Mouse (Mus musculus) embryonic facial prominence, embryonic 11.5 days (tissue): ENCODE data around the gene Gm42906. TPM values are rescaled to one million over a fixed set of nuclear protein-coding genes. Genes with fewer than 3 reads are reported as not detected.
A peak's percentile ranks its signal among the peaks of the same experiment; 100 is the strongest.

ENCODE experiments used
- ATAC-seq: fragments of 200-750 bp; cut with Nextera tagmentation; replicated peaks from 2 replicates; pipeline ENCODE4 v1.8.0; 2017; ENCODE audit warnings: low read depth; ENCODE audit not compliant: insufficient number of reproducible peaks, low FRiP score, low TSS enrichment
- DNase-seq: peaks from one replicate; pipeline ENCODE4 v3.0.0-alpha.2; 2015; ENCODE audit warnings: low spot score
- H3K27ac ChIP-seq: fragments of 300-500 bp; sonication (generic); replicated peaks from 2 replicates; pipeline ENCODE4 v1.5.1; 2014; ENCODE audit warnings: mild to moderate bottlenecking, low read depth, low read length, control low read depth
- H3K27me3 ChIP-seq: fragments of 300-500 bp; sonication (generic); 2 replicates; pipeline ENCODE4 v1.6.1; 2014; ENCODE audit warnings: mild to moderate bottlenecking, low read length, moderate library complexity, mixed read lengths; ENCODE audit not compliant: control insufficient read depth, insufficient read depth
- H3K36me3 ChIP-seq: fragments of 300-500 bp; sonication (generic); replicated peaks from 2 replicates; pipeline ENCODE4 v1.6.1; 2014; ENCODE audit warnings: low read depth, mild to moderate bottlenecking, low read length, moderate library complexity, mixed read lengths; ENCODE audit not compliant: control insufficient read depth, insufficient read depth
- H3K4me1 ChIP-seq: fragments of 300-500 bp; sonication (generic); 2 replicates; pipeline ENCODE4 v1.6.1; 2014; ENCODE audit warnings: low read length, mixed read lengths; ENCODE audit not compliant: control insufficient read depth, insufficient read depth
- H3K4me2 ChIP-seq: fragments of 300-500 bp; sonication (generic); 2 replicates; pipeline ENCODE4 v1.6.1; 2014; ENCODE audit warnings: low read depth, mild to moderate bottlenecking, control low read depth, low read length, moderate library complexity
- H3K4me3 ChIP-seq: fragments of 300-500 bp; sonication (generic); 2 replicates; pipeline ENCODE4 v1.5.1; 2014; ENCODE audit warnings: low read depth, low read length, control low read depth
- H3K9ac ChIP-seq: fragments of 300-500 bp; sonication (generic); replicated peaks from 2 replicates; pipeline ENCODE4 v1.6.1; 2014; ENCODE audit warnings: mild to moderate bottlenecking, control low read depth, low read length
- H3K9me3 ChIP-seq: fragments of 300-500 bp; sonication (generic); replicated peaks from 2 replicates; pipeline ENCODE4 v1.6.1; 2016; ENCODE audit warnings: mild to moderate bottlenecking, low read length, inconsistent platforms, mixed read lengths; ENCODE audit not compliant: control insufficient read depth
- WGBS: fragments of 180-500 bp; shearing (Covaris S2); extraction: QIAGEN DNeasy Blood & Tissue Kit; methylation state at CpG from one replicate; pipeline ENCODE4 v1.1.7; 2014; 5-methylcytosine and 5-hydroxymethylcytosine counted together
- polyA plus RNA-seq: library from polyadenylated mRNA; unstranded; fragments of >200 nt; fragmentation: Nextera tagmentation; extraction: Ambion mirVana; gene quantifications from 2 replicates; pipeline ENCODE4 v1.2.1, GENCODE M21; 2014

The Gm42906 gene
- polyA plus RNA-seq, 1 experiment from 2014 or later, result not detected

- H3K27me3 ChIP-seq, result no peaks in the 10 kb centered on the region
- no peak overlapping the region for H3K4me2 ChIP-seq
- H3K9ac ChIP-seq, result no peak overlapping the region
- no peaks in the 10 kb centered on the region for H3K9me3 ChIP-seq
- no peak overlapping the region for H3K4me3 ChIP-seq
- H3K4me1 ChIP-seq, result no peaks in the 10 kb centered on the region
- no peak overlapping the region for H3K27ac ChIP-seq
- DNase-seq (no peak), ATAC-seq (no peak)
- H3K36me3 ChIP-seq, result no peaks in the 10 kb centered on the region
- 78% methylated on average over 12 of the region's 12 CpGs for WGBS
Observed at GRCm38 (mm10) chr5:151047488-151047887, 380.5 kb downstream of the Gm42906 start.

- no peak overlapping the region for H3K4me2 ChIP-seq
- H3K9ac ChIP-seq, result no peak overlapping the region
- 52% methylated on average over 7 of the region's 7 CpGs for WGBS
- no peaks in the 10 kb centered on the region for H3K36me3 ChIP-seq
- H3K27me3 ChIP-seq, result no peaks in the 10 kb centered on the region
- no peak overlapping the region for H3K4me3 ChIP-seq
- no peak for ATAC-seq
- no peak overlapping the region for H3K27ac ChIP-seq
- no peaks in the 10 kb centered on the region for H3K9me3 ChIP-seq
- H3K4me1 ChIP-seq, result no peaks in the 10 kb centered on the region
- DNase-seq, result peak; percentile 63
Observed at GRCm38 (mm10) chr5:151046917-151047316, 381.0 kb downstream of the Gm42906 start.

DNA sequence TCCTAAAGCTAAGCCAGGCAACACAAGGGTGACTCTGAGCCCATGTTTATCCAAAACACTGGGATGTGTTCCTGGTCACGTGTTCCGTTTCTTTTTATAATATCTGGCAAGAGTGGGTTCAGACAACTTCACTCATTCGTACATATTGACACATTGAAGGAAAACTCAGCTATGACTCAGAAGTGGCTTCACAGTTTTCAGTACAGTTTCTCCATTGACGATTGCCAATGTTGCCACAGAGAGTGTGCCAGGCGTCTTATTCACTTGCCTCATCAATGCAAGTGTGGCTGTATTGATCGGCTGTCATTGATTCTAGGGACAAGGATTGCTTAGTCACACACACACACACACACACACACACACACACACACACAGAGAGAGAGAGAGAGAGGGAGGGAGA lies 381.8 kb downstream of the Gm42906 start:
- Histone ChIP-seq H3K4me3 (no peak overlapping the region), H3K27me3 (no peaks in the 10 kb centered on the region), H3K4me2 (no peak overlapping the region), H3K36me3 (no peaks in the 10 kb centered on the region), H3K9ac (no peak overlapping the region), H3K27ac (no peak overlapping the region), H3K4me1 (no peaks in the 10 kb centered on the region), H3K9me3 (no peaks in the 10 kb centered on the region)
- DNase-seq, result no peak
- WGBS, result 92% methylated on average over 6 of the region's 6 CpGs
- no peak for ATAC-seq

DNA sequence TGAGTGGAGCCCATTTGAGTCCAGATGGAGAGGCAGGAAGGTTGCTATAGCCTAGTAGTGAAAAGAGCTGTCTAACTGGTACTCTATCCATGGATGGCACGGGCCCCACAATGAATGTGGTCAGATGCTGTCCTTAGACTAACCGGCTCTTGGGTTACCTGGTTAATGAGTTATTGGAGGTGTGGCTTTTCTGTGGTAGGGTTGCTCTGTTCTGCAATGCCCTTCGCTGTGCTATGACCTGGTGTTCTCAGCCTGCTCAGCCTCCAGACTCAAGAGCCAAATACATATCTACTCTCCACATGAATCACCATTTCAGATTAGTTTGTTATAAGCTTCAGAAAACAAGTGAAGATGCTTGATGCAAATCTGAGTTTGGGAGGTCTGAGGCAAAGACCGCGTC lies 385.1 kb downstream of the Gm42906 start:
- Histone ChIP-seq H3K27me3 (no peaks in the 10 kb centered on the region), H3K9me3 (no peaks in the 10 kb centered on the region), H3K27ac (no peak overlapping the region), H3K36me3 (no peaks in the 10 kb centered on the region), H3K4me2 (no peak overlapping the region), H3K9ac (no peak overlapping the region), H3K4me1 (no peaks in the 10 kb centered on the region), H3K4me3 (no peak overlapping the region)
- 94% methylated on average over 5 of the region's 5 CpGs for WGBS
- no peak for ATAC-seq
- no peak for DNase-seq

DNA sequence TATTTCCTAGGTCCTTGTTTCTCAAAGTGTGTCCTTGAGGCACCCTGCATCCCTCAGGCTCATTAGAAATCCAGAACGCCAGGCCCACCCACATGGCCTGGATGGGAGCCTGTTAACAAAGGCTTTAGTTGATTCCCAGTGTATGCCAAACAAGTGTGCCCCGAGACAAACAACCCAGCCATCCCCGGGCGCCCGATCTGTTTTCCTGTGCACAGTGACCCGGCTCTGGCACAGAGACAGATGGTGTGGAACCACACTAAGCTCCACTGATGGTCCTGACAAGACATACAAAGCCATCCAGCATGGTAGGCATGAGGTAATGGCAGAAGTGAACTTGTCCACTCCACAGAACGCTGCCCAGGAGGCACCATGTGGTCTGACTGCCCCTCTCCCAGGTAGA lies 390.1 kb downstream of the Gm42906 start:
- H3K36me3 ChIP-seq, result no peaks in the 10 kb centered on the region
- DNase-seq, result no peak
- WGBS, result 81% methylated on average over 7 of the region's 7 CpGs

DNA sequence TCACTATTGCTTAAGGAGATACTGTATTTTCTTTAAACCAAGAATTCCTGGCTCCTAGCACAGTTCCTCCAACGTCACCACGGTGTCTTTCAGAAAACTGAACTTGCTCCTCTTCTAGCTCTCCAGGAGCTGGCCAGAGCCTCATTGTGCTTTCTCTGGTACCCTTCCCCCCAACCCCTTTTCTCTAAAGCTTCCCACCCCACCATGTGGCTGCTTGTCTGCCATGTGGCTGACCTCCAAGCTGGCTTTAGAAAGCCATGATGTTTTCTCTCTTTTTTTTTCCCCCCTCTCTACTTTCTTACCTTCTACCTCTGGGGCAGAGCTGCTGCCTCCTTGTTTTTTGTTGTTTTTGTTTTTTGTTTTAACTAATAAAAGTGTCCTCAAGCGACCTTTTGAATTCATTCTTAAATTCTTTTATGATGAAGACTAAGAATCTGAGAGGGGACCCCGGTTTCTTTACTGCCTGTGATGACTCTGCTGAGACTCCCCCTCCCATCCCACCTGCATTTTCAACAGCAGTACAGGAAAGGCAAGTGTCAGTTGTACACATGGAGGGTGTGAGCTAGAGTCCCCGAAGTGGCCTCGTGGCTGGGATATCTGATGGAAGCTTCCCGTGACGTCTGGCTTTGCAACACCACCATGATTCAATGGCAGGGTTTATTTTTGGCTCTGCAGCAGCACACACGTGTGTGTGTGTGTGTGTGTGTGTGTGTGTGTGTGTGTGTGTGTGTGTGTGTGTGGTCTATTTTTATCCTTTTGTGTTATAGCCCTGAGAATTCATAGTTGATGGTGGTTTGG lies 393.0 kb downstream of the Gm42906 start:
- Histone ChIP-seq H3K27me3 (no peaks in the 10 kb centered on the region), H3K4me3 (no peak overlapping the region), H3K9ac (no peak overlapping the region), H3K27ac (no peak overlapping the region), H3K4me1 (no peaks in the 10 kb centered on the region), H3K36me3 (no peaks in the 10 kb centered on the region), H3K4me2 (no peak overlapping the region), H3K9me3 (no peaks in the 10 kb centered on the region)
- WGBS, result 73% methylated on average over 9 of the region's 9 CpGs
- DNase-seq (no peak), ATAC-seq (no peak)

More for the DNA sequence above, 390.1 kb downstream of the Gm42906 start:
- ATAC-seq, result no peak
- H3K9me3 ChIP-seq, result no peaks in the 10 kb centered on the region
- no peak overlapping the region for H3K4me2 ChIP-seq
- H3K9ac ChIP-seq, result no peak overlapping the region
- H3K4me1 ChIP-seq, result no peaks in the 10 kb centered on the region
- no peak overlapping the region for H3K27ac ChIP-seq
- no peaks in the 10 kb centered on the region for H3K27me3 ChIP-seq
- no peak overlapping the region for H3K4me3 ChIP-seq

- Histone ChIP-seq H3K4me1 (no peaks in the 10 kb centered on the region; the same call in 1 of the 2 replicates), H3K4me3 (no peak overlapping the region), H3K9me3 (no peaks in the 10 kb centered on the region), H3K36me3 (no peaks in the 10 kb centered on the region), H3K9ac (no peak overlapping the region), H3K27ac (no peak overlapping the region), H3K27me3 (no peaks in the 10 kb centered on the region), H3K4me2 (no peak overlapping the region)
- DNase-seq, result no peak
- no peak for ATAC-seq
- 73% methylated on average over 6 of the region's 6 CpGs for WGBS
Observed at GRCm38 (mm10) chr5:151028906-151029305, 399.1 kb downstream of the Gm42906 start.

DNA sequence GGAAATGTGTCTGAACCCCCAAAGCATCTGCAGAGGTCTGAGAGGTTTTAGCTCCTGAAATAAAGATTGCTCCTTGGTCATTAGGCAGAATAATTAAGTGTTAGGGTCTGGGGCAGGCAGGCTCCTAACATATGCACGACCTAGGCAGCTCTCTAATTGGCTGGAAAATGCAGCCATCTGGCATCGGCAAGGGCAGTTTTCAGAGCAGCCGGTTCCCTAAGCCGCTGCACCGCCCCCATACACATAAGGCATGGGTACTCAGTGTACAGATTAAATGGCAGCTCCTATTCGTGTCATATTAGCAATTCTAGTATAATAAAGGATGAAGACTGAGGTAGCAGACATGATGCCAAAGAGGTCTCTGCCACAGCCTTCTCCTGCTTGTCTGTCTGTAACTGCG lies 400.8 kb downstream of the Gm42906 start:
- no peaks in the 10 kb centered on the region; the same call in 1 of the 2 replicates for H3K4me1 ChIP-seq
- no peak overlapping the region for H3K4me2 ChIP-seq
- WGBS, result 36% methylated on average over 7 of the region's 7 CpGs
- peak; percentile 39 for DNase-seq
- H3K4me3 ChIP-seq, result no peak overlapping the region
- no peaks in the 10 kb centered on the region for H3K9me3 ChIP-seq
- H3K27me3 ChIP-seq, result no peaks in the 10 kb centered on the region
- peak; percentile 80; the same call in 1 of the 2 replicates for ATAC-seq
- no peak overlapping the region for H3K9ac ChIP-seq
- no peaks in the 10 kb centered on the region for H3K36me3 ChIP-seq
- H3K27ac ChIP-seq, result no peak overlapping the region
